Mouse (Mus musculus): ENCODE results near the gene Crls1. TPM values are rescaled to one million over a fixed set of nuclear protein-coding genes. Genes with fewer than 3 reads are reported as not detected.

The Crls1 gene
- polyA plus RNA-seq, 1 experiment, result 29.3 TPM

- Histone ChIP-seq H3K27me3 (ENCODE audit: control insufficient read depth, insufficient read depth, low read length) (no peaks in the 10 kb centered on the region), H3K27ac (ENCODE audit: control insufficient read depth, insufficient read depth, low read length) (no peak overlapping the region), H3K4me1 (replicated peaks; ENCODE audit: control insufficient read depth, insufficient read depth, low read length) (no peaks in the 10 kb centered on the region), H3K4me3 (ENCODE audit: control insufficient read depth, insufficient read depth, low read length) (no peak overlapping the region), H3K36me3 (ENCODE audit: control insufficient read depth, insufficient read depth, low read length) (no peaks in the 10 kb centered on the region)
- WGBS, result 83% methylated on average over 4 of the region's 4 CpGs
- DNase-seq, result no peak
- no peak for TF ChIP-seq POLR2A (IDR thresholded peaks at IDR 0.05; ENCODE audit: control insufficient read depth, extremely low read depth, insufficient read depth, low read length, poor library complexity)
- TF ChIP-seq CTCF (IDR thresholded peaks at IDR 0.05; ENCODE audit: borderline replicate concordance, control insufficient read depth, extremely low read depth, insufficient read depth, low read length, poor library complexity), result no peak
Measured at GRCm38 (mm10) chr2:132901636-132902035, 55.2 kb downstream of the Crls1 start.

GRCm38 (mm10) chr2:132902056-132902455 is 55.6 kb downstream of the Crls1 start:
- Histone ChIP-seq H3K36me3 (ENCODE audit: control insufficient read depth, insufficient read depth, low read length) (no peaks in the 10 kb centered on the region), H3K4me1 (replicated peaks; ENCODE audit: control insufficient read depth, insufficient read depth, low read length) (no peaks in the 10 kb centered on the region), H3K4me3 (ENCODE audit: control insufficient read depth, insufficient read depth, low read length) (no peak overlapping the region), H3K27ac (ENCODE audit: control insufficient read depth, insufficient read depth, low read length) (no peak overlapping the region), H3K27me3 (ENCODE audit: control insufficient read depth, insufficient read depth, low read length) (no peaks in the 10 kb centered on the region)
- TF ChIP-seq POLR2A (IDR thresholded peaks at IDR 0.05; ENCODE audit: control insufficient read depth, extremely low read depth, insufficient read depth, low read length, poor library complexity) (no peak), CTCF (IDR thresholded peaks at IDR 0.05; ENCODE audit: borderline replicate concordance, control insufficient read depth, extremely low read depth, insufficient read depth, low read length, poor library complexity) (no peak)
- WGBS, result 93% methylated on average over 3 of the region's 4 CpGs
- no peak for DNase-seq

GRCm38 (mm10) chr2:132903498-132903897 is 57.0 kb downstream of the Crls1 start:
- TF ChIP-seq POLR2A (IDR thresholded peaks at IDR 0.05; ENCODE audit: control insufficient read depth, extremely low read depth, insufficient read depth, low read length, poor library complexity) (no peak), CTCF (IDR thresholded peaks at IDR 0.05; ENCODE audit: borderline replicate concordance, control insufficient read depth, extremely low read depth, insufficient read depth, low read length, poor library complexity) (no peak)
- WGBS, result 36% methylated on average over 3 of the region's 3 CpGs
- H3K4me3 ChIP-seq (ENCODE audit: control insufficient read depth, insufficient read depth, low read length), result no peak overlapping the region
- H3K4me1 ChIP-seq (replicated peaks; ENCODE audit: control insufficient read depth, insufficient read depth, low read length), result no peaks in the 10 kb centered on the region
- peak; percentile 27 for DNase-seq
- no peaks in the 10 kb centered on the region for H3K36me3 ChIP-seq (ENCODE audit: control insufficient read depth, insufficient read depth, low read length)
- H3K27me3 ChIP-seq (ENCODE audit: control insufficient read depth, insufficient read depth, low read length), result no peaks in the 10 kb centered on the region
- H3K27ac ChIP-seq (ENCODE audit: control insufficient read depth, insufficient read depth, low read length), result no peak overlapping the region

GRCm38 (mm10) chr2:132904961-132905360 is 58.5 kb downstream of the Crls1 start:
- H3K4me1 ChIP-seq (replicated peaks; ENCODE audit: control insufficient read depth, insufficient read depth, low read length), result no peaks in the 10 kb centered on the region
- no peaks in the 10 kb centered on the region for H3K36me3 ChIP-seq (ENCODE audit: control insufficient read depth, insufficient read depth, low read length)
- no peaks in the 10 kb centered on the region for H3K27me3 ChIP-seq (ENCODE audit: control insufficient read depth, insufficient read depth, low read length)
- H3K27ac ChIP-seq (ENCODE audit: control insufficient read depth, insufficient read depth, low read length), result no peak overlapping the region
- H3K4me3 ChIP-seq (ENCODE audit: control insufficient read depth, insufficient read depth, low read length), result no peak overlapping the region
- TF ChIP-seq CTCF (IDR thresholded peaks at IDR 0.05; ENCODE audit: borderline replicate concordance, control insufficient read depth, extremely low read depth, insufficient read depth, low read length, poor library complexity) (no peak), POLR2A (IDR thresholded peaks at IDR 0.05; ENCODE audit: control insufficient read depth, extremely low read depth, insufficient read depth, low read length, poor library complexity) (no peak)
- no peak for DNase-seq
- WGBS, result 70% methylated on average over 2 of the region's 2 CpGs

GRCm38 (mm10) chr2:132906763-132907162 is 60.3 kb downstream of the Crls1 start:
- 22% methylated on average over 8 of the region's 8 CpGs for WGBS
- TF ChIP-seq POLR2A (IDR thresholded peaks at IDR 0.05; ENCODE audit: control insufficient read depth, extremely low read depth, insufficient read depth, low read length, poor library complexity) (no peak), CTCF (IDR thresholded peaks at IDR 0.05; ENCODE audit: borderline replicate concordance, control insufficient read depth, extremely low read depth, insufficient read depth, low read length, poor library complexity) (no peak)
- H3K27me3 ChIP-seq (ENCODE audit: control insufficient read depth, insufficient read depth, low read length), result no peaks in the 10 kb centered on the region

GRCm38 (mm10) chr2:132914785-132915184 is 68.3 kb downstream of the Crls1 start:
- Histone ChIP-seq H3K4me3 (ENCODE audit: control insufficient read depth, insufficient read depth, low read length) (no peak overlapping the region), H3K4me1 (replicated peaks; ENCODE audit: control insufficient read depth, insufficient read depth, low read length) (no peaks in the 10 kb centered on the region), H3K27ac (ENCODE audit: control insufficient read depth, insufficient read depth, low read length) (no peak overlapping the region), H3K36me3 (ENCODE audit: control insufficient read depth, insufficient read depth, low read length) (no peaks in the 10 kb centered on the region), H3K27me3 (ENCODE audit: control insufficient read depth, insufficient read depth, low read length) (no peaks in the 10 kb centered on the region)
- WGBS, result 83% methylated on average over 1 of the region's 1 CpGs
- TF ChIP-seq POLR2A (IDR thresholded peaks at IDR 0.05; ENCODE audit: control insufficient read depth, extremely low read depth, insufficient read depth, low read length, poor library complexity) (no peak), CTCF (IDR thresholded peaks at IDR 0.05; ENCODE audit: borderline replicate concordance, control insufficient read depth, extremely low read depth, insufficient read depth, low read length, poor library complexity) (no peak)
- DNase-seq, result no peak

More at GRCm38 (mm10) chr2:132906763-132907162, 60.3 kb downstream of the Crls1 start:
- Histone ChIP-seq H3K4me3 (ENCODE audit: control insufficient read depth, insufficient read depth, low read length) (no peak overlapping the region), H3K27ac (ENCODE audit: control insufficient read depth, insufficient read depth, low read length) (no peak overlapping the region), H3K4me1 (replicated peaks; ENCODE audit: control insufficient read depth, insufficient read depth, low read length) (no peaks in the 10 kb centered on the region), H3K36me3 (ENCODE audit: control insufficient read depth, insufficient read depth, low read length) (no peaks in the 10 kb centered on the region)
- DNase-seq, result peak; percentile 27

Other genes with a start within 250 kb of the Crls1 start
- gene Shld1, start 159.7 kb upstream of the Crls1 start, polyA plus RNA-seq (2012; rRNA removed), result 13.1 and 20.8 TPM in 2 replicates
- gene Chgb, start 65.4 kb upstream of the Crls1 start, polyA plus RNA-seq (2012; rRNA removed), result 0.04 and 0.08 TPM in 2 replicates
- 4.5 TPM in 2 replicates for gene Trmt6, start 30.6 kb upstream of the Crls1 start, polyA plus RNA-seq (2012; rRNA removed)
- gene Mcm8, start 30.5 kb upstream of the Crls1 start, polyA plus RNA-seq (2012; rRNA removed), result 3.0 and 3.6 TPM in 2 replicates
- 7.4 and 12.7 TPM in 2 replicates for gene Lrrn4, start 34.2 kb downstream of the Crls1 start, polyA plus RNA-seq (2012; rRNA removed)
- gene Fermt1, start 99.2 kb downstream of the Crls1 start, polyA plus RNA-seq (2012; rRNA removed), result 4.0 and 4.2 TPM in 2 replicates

Data from thymus, adult 2 months (tissue).